Mouse (Mus musculus): ENCODE data around the gene Pi4k2a. TPM values are rescaled to one million over a fixed set of nuclear protein-coding genes. Genes with fewer than 3 reads are reported as not detected.

Pi4k2a gene
- polyA plus RNA-seq, 1 experiment from 2014 or later: 33.2 TPM

DNA sequence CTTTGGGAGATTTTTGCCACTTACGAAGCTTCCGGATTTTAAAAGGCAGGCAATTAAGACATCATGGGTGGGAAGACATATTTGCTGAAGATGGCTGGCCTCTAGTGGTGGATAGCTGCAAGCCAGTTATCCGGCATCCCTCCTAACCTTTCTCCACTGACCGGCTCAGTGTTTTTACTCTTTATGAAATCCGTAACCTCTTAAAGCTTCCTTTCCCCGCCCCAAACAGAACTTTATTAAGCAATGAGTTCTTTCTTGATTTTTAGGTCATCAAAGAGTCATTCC, 21.1 kb upstream of the Pi4k2a start:
- DNase-seq (ENCODE audit: low spot score) (peak; percentile 84), ATAC-seq (replicated peaks; ENCODE audit: low FRiP score, low read depth) (no peak)
- Histone ChIP-seq H3K36me3 (ENCODE audit: insufficient read depth, low read length) (no peaks in the 10 kb centered on the region), H3K9me3 (replicated peaks; ENCODE audit: low read length) (no peaks in the 10 kb centered on the region), H3K4me3 (replicated peaks; ENCODE audit: low read depth, low read length) (no peak overlapping the region), H3K4me2 (ENCODE audit: low read length) (no peak overlapping the region), H3K27me3 (ENCODE audit: insufficient read depth, low read length) (no peaks in the 10 kb centered on the region), H3K4me1 (replicated peaks; ENCODE audit: insufficient read depth, low read length) (0 out of 2 replicates have a peak, but pooled peaks cover 3% of the 10 kb centered on the region), H3K27ac (no peak overlapping the region), H3K9ac (ENCODE audit: low read depth, low read length) (no peak overlapping the region)
- 46% methylated on average over 6 of the region's 6 CpGs for WGBS
- peak; percentile 80 for TF ChIP-seq CTCF (IDR thresholded peaks at IDR 0.05; ENCODE audit: low read depth)

DNA sequence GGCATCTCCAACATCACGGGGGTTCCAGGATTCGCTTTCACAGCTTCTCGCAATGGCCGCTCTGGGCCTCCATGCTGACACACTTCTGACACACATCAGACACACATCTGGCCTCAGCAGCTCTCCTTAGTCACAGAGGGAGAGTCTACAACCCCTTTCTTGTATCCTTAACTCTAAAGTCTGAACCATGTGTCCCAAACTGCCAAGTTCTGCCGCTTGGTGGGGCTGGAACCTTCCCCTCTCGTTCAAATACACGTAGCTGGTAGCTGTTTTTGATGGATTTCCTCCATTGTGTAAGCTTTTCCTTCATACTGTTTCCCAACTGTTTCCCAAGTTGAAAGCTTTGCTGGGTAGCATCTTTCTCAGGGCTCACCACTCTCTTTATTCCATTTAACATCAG, 19.0 kb upstream of the Pi4k2a start:
- H3K4me1 ChIP-seq (replicated peaks; ENCODE audit: insufficient read depth, low read length): 0 out of 2 replicates have a peak, but pooled peaks cover 3% of the 10 kb centered on the region
- no peak overlapping the region for H3K4me3 ChIP-seq (replicated peaks; ENCODE audit: low read depth, low read length)
- DNase-seq (ENCODE audit: low spot score) (no peak), ATAC-seq (replicated peaks; ENCODE audit: low FRiP score, low read depth) (no peak)
- H3K9ac ChIP-seq (ENCODE audit: low read depth, low read length): no peak overlapping the region
- H3K36me3 ChIP-seq (ENCODE audit: insufficient read depth, low read length): 0 out of 2 replicates have a peak, but pooled peaks cover 6% of the 10 kb centered on the region
- H3K9me3 ChIP-seq (replicated peaks; ENCODE audit: low read length): no peaks in the 10 kb centered on the region
- WGBS: 76% methylated on average over 7 of the region's 7 CpGs
- no peak overlapping the region for H3K4me2 ChIP-seq (ENCODE audit: low read length)
- peak; percentile 46; the same call in 1 of the 2 replicates for TF ChIP-seq CTCF (IDR thresholded peaks at IDR 0.05; ENCODE audit: low read depth)
- no peaks in the 10 kb centered on the region for H3K27me3 ChIP-seq (ENCODE audit: insufficient read depth, low read length)
- H3K27ac ChIP-seq: peak overlapping the region; percentile 25; the same call in 1 of the 2 replicates

DNA sequence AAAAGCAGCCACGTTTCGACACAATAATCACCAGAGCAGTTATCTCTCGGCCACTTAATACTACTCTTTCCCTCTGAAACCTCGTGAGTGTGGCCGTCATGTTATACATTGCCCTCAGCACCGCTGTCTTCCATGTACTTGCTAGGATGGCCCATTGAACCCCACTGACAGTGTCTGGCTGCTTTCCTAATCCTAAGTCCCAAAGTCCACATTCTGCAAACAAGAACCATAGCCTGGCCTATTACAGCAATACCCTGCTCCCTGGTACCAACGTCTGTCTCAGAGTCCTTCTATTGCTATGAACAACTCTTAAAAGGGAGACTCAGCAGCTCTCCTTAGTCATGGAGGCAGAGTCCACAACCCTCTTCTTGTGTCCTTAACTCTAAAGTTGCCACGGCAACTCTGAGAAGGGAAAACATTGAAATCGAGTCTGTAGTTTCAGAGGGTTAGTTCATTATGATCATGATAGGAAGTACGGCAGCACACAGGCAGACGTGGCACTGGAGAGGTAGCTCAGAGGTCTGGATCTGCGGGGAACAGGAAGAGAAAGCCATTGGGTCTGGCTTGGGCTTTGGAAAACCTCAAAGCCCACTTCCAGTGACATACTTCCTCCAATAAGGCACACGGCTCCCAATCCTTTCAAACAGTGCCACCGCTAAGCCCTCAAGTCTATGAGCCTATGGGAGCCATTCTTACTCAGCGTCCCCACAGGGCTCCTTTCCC, 18.2 kb upstream of the Pi4k2a start:
- WGBS: 83% methylated on average over 15 of the region's 15 CpGs
- Histone ChIP-seq H3K4me1 (replicated peaks; ENCODE audit: insufficient read depth, low read length) (0 out of 2 replicates have a peak, but pooled peaks cover 3% of the 10 kb centered on the region), H3K27ac (peak overlapping the region; percentile 51; the same call in 1 of the 2 replicates), H3K4me2 (ENCODE audit: low read length) (no peak overlapping the region), H3K9me3 (replicated peaks; ENCODE audit: low read length) (no peaks in the 10 kb centered on the region), H3K27me3 (ENCODE audit: insufficient read depth, low read length) (no peaks in the 10 kb centered on the region), H3K9ac (ENCODE audit: low read depth, low read length) (no peak overlapping the region), H3K4me3 (replicated peaks; ENCODE audit: low read depth, low read length) (no peak overlapping the region), H3K36me3 (ENCODE audit: insufficient read depth, low read length) (0 out of 2 replicates have a peak, but pooled peaks cover 6% of the 10 kb centered on the region)
- peak; percentile 75 for ATAC-seq (replicated peaks; ENCODE audit: low FRiP score, low read depth)
- no peak for TF ChIP-seq CTCF (IDR thresholded peaks at IDR 0.05; ENCODE audit: low read depth)
- DNase-seq (ENCODE audit: low spot score): peak; percentile 27

DNA sequence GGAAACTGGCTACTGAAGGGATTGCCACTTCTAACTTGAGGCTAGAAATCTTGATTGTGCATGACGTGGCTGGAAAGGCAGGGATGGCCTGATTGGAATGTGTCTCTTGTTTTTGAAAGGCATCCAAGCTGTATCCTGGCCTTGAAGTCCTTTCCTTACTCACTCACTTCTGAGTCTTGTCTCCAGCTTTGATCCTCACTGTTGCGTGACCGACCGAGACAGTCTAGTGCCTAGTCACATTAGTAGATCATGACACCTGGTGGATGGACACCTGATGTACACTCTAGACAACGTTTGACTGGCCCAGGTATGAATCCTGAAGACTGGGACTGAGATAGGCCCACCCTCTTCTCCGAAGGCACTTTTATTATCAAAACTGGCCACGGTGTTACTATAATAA, 17.5 kb upstream of the Pi4k2a start:
- H3K4me3 ChIP-seq (replicated peaks; ENCODE audit: low read depth, low read length): no peak overlapping the region
- WGBS: 56% methylated on average over 7 of the region's 7 CpGs
- H3K36me3 ChIP-seq (ENCODE audit: insufficient read depth, low read length): 0 out of 2 replicates have a peak, but pooled peaks cover 6% of the 10 kb centered on the region
- no peaks in the 10 kb centered on the region for H3K9me3 ChIP-seq (replicated peaks; ENCODE audit: low read length)
- H3K4me2 ChIP-seq (ENCODE audit: low read length): no peak overlapping the region
- 0 out of 2 replicates have a peak, but pooled peaks cover 3% of the 10 kb centered on the region for H3K4me1 ChIP-seq (replicated peaks; ENCODE audit: insufficient read depth, low read length)
- peak overlapping the region; percentile 51; the same call in 1 of the 2 replicates for H3K27ac ChIP-seq
- peak; percentile 55 for DNase-seq (ENCODE audit: low spot score)
- no peaks in the 10 kb centered on the region for H3K27me3 ChIP-seq (ENCODE audit: insufficient read depth, low read length)
- TF ChIP-seq CTCF (IDR thresholded peaks at IDR 0.05; ENCODE audit: low read depth): peak; percentile 62
- no peak overlapping the region for H3K9ac ChIP-seq (ENCODE audit: low read depth, low read length)
- peak; percentile 70 for ATAC-seq (replicated peaks; ENCODE audit: low FRiP score, low read depth)

DNA sequence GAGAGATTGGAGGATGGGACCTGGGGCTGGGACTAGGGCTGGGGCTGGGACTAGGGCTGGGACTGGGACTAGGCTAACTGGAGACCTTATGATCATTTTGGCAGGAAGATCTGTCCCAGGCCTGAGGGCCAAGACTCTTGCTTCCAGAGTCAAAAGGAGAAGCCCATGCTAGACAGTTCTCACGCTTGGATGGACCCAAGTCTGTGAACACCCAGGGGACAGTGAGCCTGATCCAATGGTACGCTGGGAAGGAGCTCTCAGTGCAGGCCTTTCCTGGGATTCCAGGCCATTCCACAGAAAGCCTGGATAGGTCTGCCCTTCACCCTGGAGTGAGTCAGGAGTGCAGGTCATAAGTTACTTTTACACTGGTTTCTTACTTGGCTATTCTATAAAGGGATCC, 15.2 kb upstream of the Pi4k2a start:
- ATAC-seq (replicated peaks; ENCODE audit: low FRiP score, low read depth) (peak; percentile 8; the same call in 1 of the 2 replicates), DNase-seq (ENCODE audit: low spot score) (no peak)
- H3K4me3 ChIP-seq (replicated peaks; ENCODE audit: low read depth, low read length): no peak overlapping the region
- no peak for TF ChIP-seq CTCF (IDR thresholded peaks at IDR 0.05; ENCODE audit: low read depth)
- H3K4me2 ChIP-seq (ENCODE audit: low read length): no peak overlapping the region
- H3K27me3 ChIP-seq (ENCODE audit: insufficient read depth, low read length): no peaks in the 10 kb centered on the region
- peak overlapping the region; percentile 31; the same call in 1 of the 2 replicates for H3K27ac ChIP-seq
- H3K9ac ChIP-seq (ENCODE audit: low read depth, low read length): no peak overlapping the region
- no peaks in the 10 kb centered on the region for H3K9me3 ChIP-seq (replicated peaks; ENCODE audit: low read length)
- no peaks in the 10 kb centered on the region for H3K4me1 ChIP-seq (replicated peaks; ENCODE audit: insufficient read depth, low read length)
- 0 out of 2 replicates have a peak, but pooled peaks cover 6% of the 10 kb centered on the region for H3K36me3 ChIP-seq (ENCODE audit: insufficient read depth, low read length)
- WGBS: 77% methylated on average over 2 of the region's 2 CpGs

DNA sequence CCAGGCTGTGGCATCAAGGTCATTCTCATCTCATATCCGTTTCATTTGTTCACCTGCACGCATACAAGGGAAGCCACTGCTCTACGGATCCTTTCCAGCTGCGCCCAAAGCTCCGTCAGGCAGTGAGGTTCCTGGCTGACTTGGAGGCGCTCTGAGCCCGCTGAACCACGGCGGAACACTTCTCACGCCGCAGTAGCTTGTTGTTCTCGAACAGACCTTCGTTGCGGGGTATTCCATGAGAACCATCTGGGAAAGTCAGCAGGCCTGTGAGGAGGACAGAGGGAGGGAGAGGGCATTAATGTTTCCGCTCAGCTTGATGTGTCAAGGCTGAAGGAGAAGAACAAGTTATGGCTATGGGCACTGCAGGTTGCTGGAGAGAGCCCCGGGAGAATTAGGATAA, 14.3 kb upstream of the Pi4k2a start:
- DNase-seq (ENCODE audit: low spot score): no peak
- Histone ChIP-seq H3K4me3 (replicated peaks; ENCODE audit: low read depth, low read length) (no peak overlapping the region), H3K4me2 (ENCODE audit: low read length) (no peak overlapping the region), H3K4me1 (replicated peaks; ENCODE audit: insufficient read depth, low read length) (no peaks in the 10 kb centered on the region), H3K27ac (no peak overlapping the region), H3K9me3 (replicated peaks; ENCODE audit: low read length) (no peaks in the 10 kb centered on the region), H3K27me3 (ENCODE audit: insufficient read depth, low read length) (no peaks in the 10 kb centered on the region), H3K36me3 (ENCODE audit: insufficient read depth, low read length) (0 out of 2 replicates have a peak, but pooled peaks cover 6% of the 10 kb centered on the region), H3K9ac (ENCODE audit: low read depth, low read length) (no peak overlapping the region)
- WGBS: 80% methylated on average over 16 of the region's 16 CpGs
- no peak for TF ChIP-seq CTCF (IDR thresholded peaks at IDR 0.05; ENCODE audit: low read depth)
- ATAC-seq (replicated peaks; ENCODE audit: low FRiP score, low read depth): no peak

Data from kidney, postnatal 0 days (tissue).